Mouse (Mus musculus) central nervous system, embryonic 14 days (tissue): Measurements from ENCODE around the gene Gabarapl1. TPM values are rescaled to one million over a fixed set of nuclear protein-coding genes. Genes with fewer than 3 reads are reported as not detected.

Source experiments
- polyA plus RNA-seq: library from polyadenylated mRNA; depleted of rRNA; stranded (reverse); fragments of >200 nt; gene quantifications from 2 replicates; pipeline ENCODE4 v1.2.3, GENCODE M21; 2012; rRNA removed

Gene Gabarapl1
- 147 and 162 TPM in 2 replicates for polyA plus RNA-seq

GRCm38 (mm10) chr6:129532942-129533860 lies at the start of gene Gabarapl1:
Gene Gabarapl1, plus strand, starts transcription at chr6:129533160.

DNA sequence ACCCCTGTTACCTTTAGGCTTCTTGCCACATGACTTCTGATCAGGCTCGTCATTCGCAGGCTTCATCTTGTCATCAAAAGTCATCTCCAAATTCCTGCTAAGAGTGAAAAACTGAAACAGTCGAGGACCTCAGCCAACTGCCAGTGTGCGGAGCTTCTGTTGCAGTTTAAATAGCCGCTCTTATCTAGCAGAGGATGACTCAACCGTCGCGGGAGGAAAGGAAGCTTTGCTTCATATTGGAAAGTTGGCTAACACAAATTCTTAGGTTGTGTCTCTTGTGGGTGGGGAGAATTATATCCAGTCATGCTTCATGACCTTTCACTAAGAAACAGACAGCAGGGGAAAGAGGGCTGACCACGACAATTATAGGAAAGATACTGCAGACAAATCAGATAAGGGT lies 25.9 kb upstream of the Gabarapl1 start, which contains the start of gene Olr1:
Olr1 (minus strand) TSS at position 142 of the 400 bp plus-strand sequence.

DNA sequence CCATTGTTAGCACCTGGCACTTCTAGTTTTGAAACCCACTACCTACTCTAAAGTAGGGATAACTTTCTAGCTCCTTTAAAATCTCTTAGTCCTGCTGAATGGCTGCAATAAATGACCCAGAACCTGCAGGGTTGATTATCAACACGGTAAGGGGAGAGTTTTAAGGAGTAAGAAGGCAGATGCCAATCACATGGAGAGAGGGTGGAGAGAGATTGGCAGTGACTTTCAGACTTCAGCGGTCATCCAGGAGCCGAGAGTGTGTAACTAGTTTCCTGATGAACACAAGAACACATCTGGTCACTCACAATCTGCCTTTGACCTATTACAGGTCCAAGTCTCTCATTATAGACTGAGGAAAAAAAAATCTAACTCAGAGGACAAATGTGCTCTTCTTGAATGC lies 20.6 kb upstream of the Gabarapl1 start, which contains the start of gene Tmem52b:
Tmem52b (plus strand) TSS at position 189 of the 400 bp plus-strand sequence.

DNA sequence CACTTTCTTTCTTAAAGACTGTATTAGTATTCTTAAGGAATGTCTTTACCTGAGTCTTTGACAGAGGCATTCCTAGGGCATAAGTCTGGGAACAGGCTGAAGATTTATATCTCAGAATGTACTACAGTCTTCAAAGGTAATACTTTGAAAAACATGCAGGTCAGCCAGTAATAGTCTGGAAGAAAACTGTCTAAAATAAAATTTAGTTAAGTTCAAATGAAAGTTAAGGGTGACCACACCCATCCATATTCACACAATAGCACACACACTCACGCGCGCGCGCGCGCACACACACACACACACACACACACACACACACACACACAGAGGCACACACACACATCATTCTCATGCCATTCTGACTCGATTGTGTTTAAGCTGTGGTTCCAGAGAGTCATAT lies 44.6 kb downstream of the Gabarapl1 start, which contains the start of gene Klre1:
Klre1 (plus strand) TSS at position 301 of the 400 bp plus-strand sequence.

GRCm38 (mm10) chr6:129591508-129591907 lies 58.5 kb downstream of the Gabarapl1 start, which contains the start of gene Klrd1:
Gene Klrd1, plus strand, starts transcription at chr6:129591782.

Other genes with a start within 250 kb of the Gabarapl1 start
- gene 4922502D21Rik, start 201.4 kb upstream of the Gabarapl1 start, polyA plus RNA-seq, result 0.09 TPM in 1 of 2 replicates, not detected in the other
- gene Clec12a, start 190.5 kb upstream of the Gabarapl1 start, polyA plus RNA-seq, result 0.43 and 0.61 TPM in 2 replicates
- gene Clec12b, start 147.3 kb upstream of the Gabarapl1 start, polyA plus RNA-seq, result 0.09 and 0.12 TPM in 2 replicates
- 1.7 TPM in 2 replicates for gene Clec1b, start 135.9 kb upstream of the Gabarapl1 start, polyA plus RNA-seq
- gene Clec9a, start 124.3 kb upstream of the Gabarapl1 start, polyA plus RNA-seq, result 0.26 and 0.66 TPM in 2 replicates
- gene Clec1a, start 81.2 kb upstream of the Gabarapl1 start, polyA plus RNA-seq, result 0.70 and 0.99 TPM in 2 replicates
- gene Olr1, start 26.0 kb upstream of the Gabarapl1 start, polyA plus RNA-seq, result 0.05 and 0.06 TPM in 2 replicates
- gene Tmem52b, start 20.6 kb upstream of the Gabarapl1 start, polyA plus RNA-seq, result 0.03 TPM in 1 of 2 replicates, not detected in the other
- 0.06 and 0.15 TPM in 2 replicates for gene Klre1, start 44.7 kb downstream of the Gabarapl1 start, polyA plus RNA-seq
- gene Klrd1, start 58.6 kb downstream of the Gabarapl1 start, polyA plus RNA-seq, result 0.23 TPM in 1 of 2 replicates, not detected in the other
- 0.15 and 0.29 TPM in 2 replicates for gene Klrk1, start 90.7 kb downstream of the Gabarapl1 start, polyA plus RNA-seq
- not detected in 2 replicates for gene Klrc3, start 110.2 kb downstream of the Gabarapl1 start, polyA plus RNA-seq
- not detected in 2 replicates for gene Klrc2, start 127.5 kb downstream of the Gabarapl1 start, polyA plus RNA-seq
- not detected in 2 replicates for gene Klrc1, start 145.8 kb downstream of the Gabarapl1 start, polyA plus RNA-seq
- gene Klri1, start 184.0 kb downstream of the Gabarapl1 start, polyA plus RNA-seq, result 0.06 TPM in 1 of 2 replicates, not detected in the other
- gene Klri2, start 207.3 kb downstream of the Gabarapl1 start, polyA plus RNA-seq, result 0.01 TPM in 1 of 2 replicates, not detected in the other